Comparison of ENCODE assay signal across 1 mouse cellular context in the genomic region with DNA sequence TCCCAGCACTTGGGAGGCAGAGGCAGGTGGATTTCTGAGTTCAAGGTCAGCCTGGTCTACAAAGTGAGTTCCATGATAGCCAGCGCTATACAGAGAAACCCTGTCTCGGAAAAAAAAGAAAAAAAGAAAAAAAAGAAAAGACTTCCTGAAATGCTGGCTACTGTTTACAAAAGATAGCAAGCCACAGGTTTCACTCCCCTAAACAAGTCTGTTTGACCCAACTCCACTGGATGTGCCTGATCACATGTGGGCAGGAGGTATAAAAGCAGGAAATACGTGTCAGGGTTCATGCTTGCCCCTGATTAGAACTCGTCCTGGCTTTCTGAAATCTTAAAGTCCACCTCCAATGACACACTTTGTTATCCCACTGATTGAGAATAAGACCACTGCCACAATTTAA.
TF ChIP-seq lines count a peak whose summit lies in the region.

No protein-coding gene starts in this region.

TF ChIP-seq in MEL, 35 proteins besides CTCF, POLR2A, EP300 and RAD21 (continued from another document):
- TF ChIP-seq UBTF (IDR thresholded peaks at IDR 0.05; ENCODE audit: borderline replicate concordance, insufficient read depth, low read depth, low read length) (no peak), RCOR1 (IDR thresholded peaks at IDR 0.05; ENCODE audit: low read depth, low read length) (no peak), USF2 (IDR thresholded peaks at IDR 0.05; ENCODE audit: borderline replicate concordance in 1 of 2, insufficient read depth in 1 of 2, low read depth in 1 of 2, low read length in 2 of 2) (no peak), GATA1 (IDR thresholded peaks at IDR 0.05; ENCODE audit: low read depth, low read length) (0 out of 2 replicates have a peak, but pooled peaks have one; percentile 27), ZKSCAN1 (IDR thresholded peaks at IDR 0.05; ENCODE audit: low read depth, low read length) (no peak), MYC (IDR thresholded peaks at IDR 0.05; ENCODE audit: low read depth, low read length) (no peak), MAFK (IDR thresholded peaks at IDR 0.05; ENCODE audit: borderline replicate concordance, low read depth, low read length) (no peak), ZNF384 (IDR thresholded peaks at IDR 0.05; ENCODE audit: low read depth, low read length) (peak; percentile 69), SIN3A (IDR thresholded peaks at IDR 0.05; ENCODE audit: low read length) (no peak), SMC3 (IDR thresholded peaks at IDR 0.05; ENCODE audit: low read depth, low read length) (no peak), POLR2AphosphoS5 (IDR thresholded peaks at IDR 0.05; ENCODE audit: borderline replicate concordance, low read depth, low read length) (no peak), MEF2A (IDR thresholded peaks at IDR 0.05; ENCODE audit: extremely low read depth, insufficient replicate concordance, low read depth, low read length, poor library complexity, severe bottlenecking) (no peak), BHLHE40 (IDR thresholded peaks at IDR 0.05; ENCODE audit: borderline replicate concordance, low read depth, low read length) (no peak), MAZ (IDR thresholded peaks at IDR 0.05; ENCODE audit: low read depth, low read length) (no peak), ELF1 (IDR thresholded peaks at IDR 0.05; ENCODE audit: low read depth, low read length) (no peak), ZMIZ1 (IDR thresholded peaks at IDR 0.05; ENCODE audit: low read depth, low read length) (no peak), GABPA (IDR thresholded peaks at IDR 0.05; ENCODE audit: low read depth, low read length) (no peak), MXI1 (IDR thresholded peaks at IDR 0.05; ENCODE audit: low read depth, low read length) (no peak), TCF12 (IDR thresholded peaks at IDR 0.05; ENCODE audit: low read depth, low read length) (peak; percentile 32; the same call in 1 of the 2 replicates), CHD2 (IDR thresholded peaks at IDR 0.05; ENCODE audit: low read length) (no peak)
